Mouse (Mus musculus) kidney, embryonic 16.5 days (tissue): ENCODE measurements around the gene Ccdc106. TPM values are rescaled to one million over a fixed set of nuclear protein-coding genes. Genes with fewer than 3 reads are reported as not detected.

Experiments
- ATAC-seq: fragments of 200-750 bp; cut with Nextera tagmentation; 2 replicates; pipeline ENCODE4 v1.8.0; 2017; ENCODE audit warnings: moderate TSS enrichment; ENCODE audit not compliant: low FRiP score, low TSS enrichment
- H3K27ac ChIP-seq: fragments of 300-500 bp; sonication (generic); 2 replicates; pipeline ENCODE4 v1.5.1; 2014; ENCODE audit warnings: low read length
- H3K27me3 ChIP-seq: fragments of 300-500 bp; sonication (generic); 2 replicates; pipeline ENCODE4 v1.6.1; 2014; ENCODE audit warnings: low read length, control low read depth, mixed read lengths; ENCODE audit not compliant: insufficient read depth
- H3K36me3 ChIP-seq: fragments of 300-500 bp; sonication (generic); 2 replicates; pipeline ENCODE4 v1.6.1; 2014; ENCODE audit warnings: low read length, control low read depth, mixed read lengths; ENCODE audit not compliant: insufficient read depth
- H3K4me1 ChIP-seq: fragments of 300-500 bp; sonication (generic); 2 replicates; pipeline ENCODE4 v1.6.1; 2014; ENCODE audit warnings: low read length, control low read depth, mixed read lengths; ENCODE audit not compliant: insufficient read depth
- H3K4me2 ChIP-seq: fragments of 300-500 bp; sonication (generic); replicated peaks from 2 replicates; pipeline ENCODE4 v1.6.1; 2014; ENCODE audit warnings: low read depth, low read length
- H3K4me3 ChIP-seq: fragments of 300-500 bp; sonication (generic); 2 replicates; pipeline ENCODE4 v1.5.1; 2014; ENCODE audit warnings: mild to moderate bottlenecking, low read length
- H3K9ac ChIP-seq: fragments of 300-500 bp; sonication (generic); replicated peaks from 2 replicates; pipeline ENCODE4 v1.6.1; 2014; ENCODE audit warnings: low read length
- H3K9me3 ChIP-seq: fragments of 300-500 bp; sonication (generic); 2 replicates; pipeline ENCODE4 v1.6.1; 2016; ENCODE audit warnings: low read length, control low read depth
- WGBS: fragments of 180-500 bp; shearing (Covaris S2); extraction: QIAGEN DNeasy Blood & Tissue Kit; methylation state at CpG from one replicate; pipeline ENCODE4 v1.1.7; 2014; 5-methylcytosine and 5-hydroxymethylcytosine counted together
- polyA plus RNA-seq: library from polyadenylated mRNA; unstranded; fragments of >200 nt; fragmentation: Nextera tagmentation; extraction: Ambion mirVana; gene quantifications from 2 replicates; pipeline ENCODE4 v1.2.1, GENCODE M21; 2015

The Ccdc106 gene
- polyA plus RNA-seq, 1 experiment from 2014 or later = 27.1 TPM

DNA sequence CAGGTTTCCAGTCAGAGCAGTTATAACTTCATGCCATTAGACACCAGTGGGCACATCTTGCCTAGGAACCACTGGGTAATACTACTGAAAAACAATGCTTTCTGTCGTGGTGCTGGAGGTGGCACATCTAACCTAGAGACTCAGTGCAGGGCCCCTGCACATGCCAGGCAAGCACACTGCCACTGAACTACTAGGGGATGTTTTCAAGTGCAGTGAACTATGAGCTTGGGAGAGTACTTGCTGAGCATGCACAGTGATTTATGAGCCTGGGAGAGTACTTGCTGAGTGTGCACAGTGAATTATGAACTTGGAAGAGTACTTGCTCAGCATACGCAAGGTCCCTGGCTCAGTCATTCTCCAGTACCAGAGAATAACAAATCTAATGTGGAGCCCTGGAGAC is 82.2 kb downstream of the Ccdc106 start:
- Histone ChIP-seq H3K27me3 (no peaks in the 10 kb centered on the region), H3K4me3 (no peak overlapping the region), H3K9me3 (no peaks in the 10 kb centered on the region), H3K4me1 (no peaks in the 10 kb centered on the region), H3K27ac (no peak overlapping the region), H3K9ac (no peak overlapping the region), H3K4me2 (no peak overlapping the region), H3K36me3 (peaks cover 16% of the 10 kb centered on the region)
- no peak for ATAC-seq
- 84% methylated on average over 2 of the region's 2 CpGs for WGBS

GRCm38 (mm10) chr7:5108272-5108671 is 87.9 kb downstream of the Ccdc106 start:
- WGBS = 81% methylated on average over 4 of the region's 4 CpGs

GRCm38 (mm10) chr7:5109301-5109700 is 88.9 kb downstream of the Ccdc106 start:
- ATAC-seq = no peak
- no peak overlapping the region for H3K4me2 ChIP-seq
- WGBS = 81% methylated on average over 8 of the region's 8 CpGs

More at GRCm38 (mm10) chr7:5108272-5108671, 87.9 kb downstream of the Ccdc106 start:
- Histone ChIP-seq H3K9ac (no peak overlapping the region), H3K27me3 (no peaks in the 10 kb centered on the region), H3K4me1 (no peaks in the 10 kb centered on the region), H3K27ac (no peak overlapping the region), H3K4me2 (no peak overlapping the region), H3K9me3 (0 out of 2 replicates have a peak, but pooled peaks cover 4% of the 10 kb centered on the region), H3K36me3 (no peaks in the 10 kb centered on the region), H3K4me3 (no peak overlapping the region)
- ATAC-seq = no peak

More at GRCm38 (mm10) chr7:5109301-5109700, 88.9 kb downstream of the Ccdc106 start:
- Histone ChIP-seq H3K4me3 (no peak overlapping the region), H3K9me3 (0 out of 2 replicates have a peak, but pooled peaks cover 4% of the 10 kb centered on the region), H3K4me1 (no peaks in the 10 kb centered on the region), H3K27me3 (no peaks in the 10 kb centered on the region), H3K27ac (no peak overlapping the region), H3K9ac (no peak overlapping the region), H3K36me3 (no peaks in the 10 kb centered on the region)

Other genes with a start within 250 kb of the Ccdc106 start
- gene Fam71e2, start 249.3 kb upstream of the Ccdc106 start, polyA plus RNA-seq = not detected in 2 replicates
- gene Il11, start 237.7 kb upstream of the Ccdc106 start, polyA plus RNA-seq = 0.17 and 0.42 TPM in 2 replicates
- gene Tmem190, start 237.6 kb upstream of the Ccdc106 start, polyA plus RNA-seq = 0.57 and 0.97 TPM in 2 replicates
- 12.5 and 14.3 TPM in 2 replicates for gene Tmem238, start 230.9 kb upstream of the Ccdc106 start, polyA plus RNA-seq
- gene Rpl28, start 227.7 kb upstream of the Ccdc106 start, polyA plus RNA-seq = 315 and 357 TPM in 2 replicates
- gene Ube2s, start 208.0 kb upstream of the Ccdc106 start, polyA plus RNA-seq = 355 and 360 TPM in 2 replicates
- gene Shisa7, start 175.9 kb upstream of the Ccdc106 start, polyA plus RNA-seq = 0.84 and 1.1 TPM in 2 replicates
- gene Isoc2b, start 150.3 kb upstream of the Ccdc106 start, polyA plus RNA-seq = 9.2 and 9.7 TPM in 2 replicates
- 1.2 and 1.4 TPM in 2 replicates for gene Isoc2a, start 143.4 kb upstream of the Ccdc106 start, polyA plus RNA-seq
- gene Gm36210, start 114.0 kb upstream of the Ccdc106 start, polyA plus RNA-seq = not detected in 2 replicates
- gene Zfp628, start 105.3 kb upstream of the Ccdc106 start, polyA plus RNA-seq = 3.6 and 4.2 TPM in 2 replicates
- gene Nat14, start 98.5 kb upstream of the Ccdc106 start, polyA plus RNA-seq = 5.8 and 6.2 TPM in 2 replicates
- gene Ssc5d, start 94.8 kb upstream of the Ccdc106 start, polyA plus RNA-seq = 2.3 and 2.8 TPM in 2 replicates
- 0.26 and 0.41 TPM in 2 replicates for gene Sbk2, start 56.1 kb upstream of the Ccdc106 start, polyA plus RNA-seq
- not detected in 2 replicates for gene Sbk3, start 49.4 kb upstream of the Ccdc106 start, polyA plus RNA-seq
- gene Zfp579, start 24.4 kb upstream of the Ccdc106 start, polyA plus RNA-seq = 31.3 and 40.5 TPM in 2 replicates
- 14.4 and 15.2 TPM in 2 replicates for gene Zfp524, start 6.1 kb upstream of the Ccdc106 start, polyA plus RNA-seq
- 41.9 and 44.2 TPM in 2 replicates for gene Fiz1, start 5.9 kb upstream of the Ccdc106 start, polyA plus RNA-seq
- gene Gm44973, start 5.1 kb upstream of the Ccdc106 start, polyA plus RNA-seq = 1.7 and 1.9 TPM in 2 replicates
- gene Zfp865, start 177 bp upstream of the Ccdc106 start, polyA plus RNA-seq = 6.6 and 7.6 TPM in 2 replicates
- gene 4632433K11Rik, start 13.6 kb downstream of the Ccdc106 start, polyA plus RNA-seq = 1.3 TPM in 1 of 2 replicates, not detected in the other
- gene Zfp784, start 17.9 kb downstream of the Ccdc106 start, polyA plus RNA-seq = 8.1 and 8.2 TPM in 2 replicates
- gene Zfp580, start 31.0 kb downstream of the Ccdc106 start, polyA plus RNA-seq = 35.0 and 44.0 TPM in 2 replicates
- 136 and 139 TPM in 2 replicates for gene U2af2, start 41.6 kb downstream of the Ccdc106 start, polyA plus RNA-seq
- gene Epn1, start 59.7 kb downstream of the Ccdc106 start, polyA plus RNA-seq = 64.9 and 66.6 TPM in 2 replicates
- gene Rfpl4, start 96.4 kb downstream of the Ccdc106 start, polyA plus RNA-seq = not detected in 2 replicates
- gene Rasl2-9, start 105.4 kb downstream of the Ccdc106 start, polyA plus RNA-seq = 0.23 and 0.69 TPM in 2 replicates
- not detected in 2 replicates for gene Vmn1r55, start 129.1 kb downstream of the Ccdc106 start, polyA plus RNA-seq
- gene Vmn1r56, start 176.2 kb downstream of the Ccdc106 start, polyA plus RNA-seq = not detected in 2 replicates
- not detected in 2 replicates for gene Vmn1r57, start 197.9 kb downstream of the Ccdc106 start, polyA plus RNA-seq